Mouse (Mus musculus) heart, embryonic 10.5 days (tissue): ENCODE measurements at regions not wholly inside any gene's neighbourhood (a gene's known extent, or its start where the extent isn't known, plus 50 kb on each side); places are given as distances from the start of the nearest gene placed in this dataset.

Experiments used
- DNase-seq: peaks from one replicate; pipeline ENCODE4 v3.0.0-alpha.2; 2017; ENCODE audit warnings: low spot score
- H3K27ac ChIP-seq: fragments of 300-500 bp; sonication (generic); 2 replicates; pipeline ENCODE4 v1.5.1; 2016; ENCODE audit warnings: mild to moderate bottlenecking
- H3K27me3 ChIP-seq: fragments of 300-500 bp; sonication (generic); 2 replicates; pipeline ENCODE4 v1.6.1; 2016; ENCODE audit warnings: mild to moderate bottlenecking; ENCODE audit not compliant: poor library complexity, insufficient read depth, severe bottlenecking
- H3K36me3 ChIP-seq: fragments of 300-500 bp; sonication (generic); 2 replicates; pipeline ENCODE4 v1.6.1; 2016; ENCODE audit warnings: mild to moderate bottlenecking, moderate library complexity
- H3K4me1 ChIP-seq: fragments of 300-500 bp; sonication (generic); 2 replicates; pipeline ENCODE4 v1.6.1; 2016; ENCODE audit warnings: mild to moderate bottlenecking
- H3K4me3 ChIP-seq: fragments of 300-500 bp; sonication (generic); 2 replicates; pipeline ENCODE4 v1.5.1; 2016; ENCODE audit warnings: mild to moderate bottlenecking, moderate library complexity
- H3K9me3 ChIP-seq: fragments of 300-500 bp; sonication (generic); 2 replicates; pipeline ENCODE4 v1.6.1; 2016; ENCODE audit warnings: mild to moderate bottlenecking, moderate library complexity
- WGBS: fragments of 180-500 bp; shearing (Covaris S2); methylation state at CpG from one replicate; pipeline ENCODE4 v1.1.7; 2016; 5-methylcytosine and 5-hydroxymethylcytosine counted together

GRCm38 (mm10) chr8:91997892-91998189 is 196.0 kb upstream of the Irx3 start:
- H3K27ac ChIP-seq: no peak overlapping the region
- no peaks in the 10 kb centered on the region for H3K36me3 ChIP-seq
- H3K4me1 ChIP-seq: peaks cover 22% of the 10 kb centered on the region
- H3K4me3 ChIP-seq: no peak overlapping the region
- H3K9me3 ChIP-seq: no peaks in the 10 kb centered on the region
- no peak for DNase-seq
- peaks cover 56% of the 10 kb centered on the region for H3K27me3 ChIP-seq

DNA sequence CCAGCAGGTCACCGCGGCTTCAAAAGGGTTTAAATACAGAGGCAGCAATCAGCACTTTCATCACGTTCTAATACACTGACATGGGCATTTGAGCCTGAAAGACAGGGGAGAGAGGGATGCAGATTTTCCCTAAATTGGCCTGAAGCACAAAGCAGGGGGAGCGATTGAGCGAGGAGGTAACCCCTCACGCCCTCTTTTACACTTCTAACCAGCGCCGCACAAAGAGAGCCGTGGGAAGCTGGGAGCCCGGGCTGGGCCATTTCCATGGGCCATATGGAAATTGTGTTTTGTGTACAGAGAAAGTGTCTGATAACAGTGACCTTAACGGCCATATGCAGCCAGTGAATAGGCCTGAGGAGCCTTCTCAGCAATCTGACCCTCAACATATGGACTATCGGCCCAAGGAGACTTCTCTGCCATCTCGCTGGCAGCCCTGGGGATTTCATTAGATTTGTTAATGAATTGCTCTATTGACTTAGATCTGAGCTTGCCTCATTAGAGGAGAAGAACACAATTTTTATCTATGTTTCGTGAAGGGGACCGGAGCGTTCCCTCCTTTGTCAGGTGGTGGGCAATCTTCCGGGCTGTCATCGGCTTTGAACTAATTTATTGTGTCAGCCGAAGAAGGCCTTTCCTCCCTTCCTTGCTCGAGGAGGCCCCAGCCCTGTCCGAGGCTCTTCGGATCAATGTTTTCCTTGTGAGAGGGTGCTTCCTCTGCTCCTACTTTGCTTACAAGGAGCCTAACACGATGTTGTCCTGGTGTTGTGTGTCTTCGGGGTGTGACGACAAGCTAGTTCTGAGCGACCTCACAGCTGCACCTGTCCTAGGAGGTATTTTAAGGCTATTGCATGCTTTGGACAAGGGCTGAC is 195.4 kb upstream of the Irx3 start:
- H3K4me1 ChIP-seq: peaks cover 25% of the 10 kb centered on the region
- DNase-seq: no peak
- H3K27ac ChIP-seq: peak overlapping the region; percentile 63; the same call in 1 of the 2 replicates
- 35% methylated on average over 26 of the region's 26 CpGs for WGBS
- H3K27me3 ChIP-seq: peaks cover 62% of the 10 kb centered on the region
- no peaks in the 10 kb centered on the region for H3K36me3 ChIP-seq
- no peak overlapping the region for H3K4me3 ChIP-seq
- no peaks in the 10 kb centered on the region for H3K9me3 ChIP-seq

DNA sequence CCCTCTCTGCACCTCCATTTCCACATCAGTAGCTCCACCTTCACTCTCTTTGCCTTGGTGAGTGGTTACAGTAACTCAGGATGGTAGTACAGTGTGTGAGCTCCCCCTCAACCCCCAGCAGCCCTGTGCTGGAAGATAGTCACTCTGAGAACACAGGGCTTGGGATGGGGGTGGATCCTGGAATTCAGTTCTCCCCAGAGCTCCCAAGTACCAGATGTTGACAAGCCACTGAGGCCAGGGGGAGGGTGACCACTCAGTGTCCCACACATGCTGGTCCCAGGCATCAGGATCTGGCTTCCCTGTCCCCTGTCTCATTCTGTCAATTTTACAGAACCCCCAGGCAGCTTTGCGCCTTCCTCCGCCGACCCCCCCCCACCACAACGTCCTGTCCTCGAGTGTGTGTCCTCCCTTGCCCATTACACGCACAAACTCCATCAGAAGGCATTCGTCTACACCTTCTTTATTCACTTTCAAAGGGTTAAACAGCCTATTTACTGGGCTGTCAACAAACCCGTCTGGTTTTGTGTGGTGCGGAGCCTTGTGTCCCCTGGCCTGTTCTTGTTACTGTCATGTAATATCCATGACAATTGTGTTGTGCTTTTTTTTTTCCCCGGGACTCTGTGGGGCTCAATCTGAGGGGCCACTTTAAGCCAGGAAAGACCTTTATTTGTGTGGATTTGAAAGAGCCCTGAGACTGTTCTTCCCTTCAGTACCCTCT is 194.6 kb upstream of the Irx3 start:
- peaks cover 66% of the 10 kb centered on the region for H3K27me3 ChIP-seq
- peak overlapping the region; percentile 63 for H3K27ac ChIP-seq
- no peaks in the 10 kb centered on the region for H3K36me3 ChIP-seq
- H3K4me1 ChIP-seq: peaks cover 32% of the 10 kb centered on the region
- no peaks in the 10 kb centered on the region for H3K9me3 ChIP-seq
- DNase-seq: no peak
- H3K4me3 ChIP-seq: no peak overlapping the region
- 29% methylated on average over 10 of the region's 10 CpGs for WGBS

- Histone ChIP-seq H3K36me3 (no peaks in the 10 kb centered on the region), H3K9me3 (no peaks in the 10 kb centered on the region), H3K4me3 (no peak overlapping the region), H3K27ac (peak overlapping the region; percentile 10; the same call in 1 of the 2 replicates), H3K4me1 (peaks cover 41% of the 10 kb centered on the region), H3K27me3 (peaks cover 65% of the 10 kb centered on the region)
- no peak for DNase-seq
- WGBS: 70% methylated on average over 9 of the region's 9 CpGs
These were observed 193.7 kb upstream of the Irx3 start for GRCm38 (mm10) chr8:91995407-91996144.

DNA sequence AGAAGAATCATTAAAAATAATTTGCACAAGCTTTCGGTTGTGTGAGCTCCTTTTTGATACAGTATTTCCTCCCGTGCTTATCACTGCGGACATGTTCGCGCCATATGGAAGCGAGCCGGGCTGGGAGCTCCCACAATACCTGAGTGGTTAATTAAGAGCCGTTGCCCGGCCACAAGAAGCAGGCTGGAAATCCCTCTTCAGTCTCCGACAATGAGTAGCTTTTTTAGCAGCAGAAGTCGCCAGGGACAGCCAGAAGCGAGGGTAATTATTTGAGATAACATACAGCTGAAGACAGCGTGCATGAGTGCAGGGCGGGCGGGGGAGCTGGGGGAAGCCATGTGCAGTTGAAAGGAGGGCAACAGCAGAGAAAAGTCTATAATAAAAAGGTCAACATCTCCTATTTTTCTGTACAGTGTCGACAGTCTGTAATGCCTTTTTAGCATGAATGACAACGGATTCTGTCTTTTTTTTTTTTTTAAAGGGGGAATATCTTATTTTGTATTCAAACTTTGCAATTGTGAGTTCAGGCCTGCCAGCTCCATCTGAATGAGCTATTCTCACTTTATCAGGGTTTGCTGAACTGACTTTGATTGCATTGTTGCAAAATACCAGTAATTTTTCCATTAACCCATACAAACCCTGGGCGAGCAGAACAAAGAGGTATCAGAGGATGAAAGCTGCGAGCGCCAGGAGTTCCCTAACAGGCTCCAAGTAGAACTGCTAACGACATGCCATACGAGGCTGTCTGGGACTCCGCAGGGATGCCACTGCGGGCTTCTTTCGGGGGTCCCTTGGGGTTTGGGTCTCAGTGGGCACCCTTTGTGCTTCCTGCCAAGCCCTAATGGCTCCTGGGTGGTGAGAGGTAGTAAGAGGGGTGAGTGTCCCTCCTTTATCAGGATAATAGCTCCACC is 189.9 kb upstream of the Irx3 start:
- WGBS: 26% methylated on average over 25 of the region's 25 CpGs
- Histone ChIP-seq H3K36me3 (no peaks in the 10 kb centered on the region), H3K9me3 (peaks cover 1% of the 10 kb centered on the region; the same call in 1 of the 2 replicates), H3K4me1 (peaks cover 63% of the 10 kb centered on the region), H3K4me3 (peak overlapping the region; percentile 35; the same call in 1 of the 2 replicates), H3K27ac (peak overlapping the region; percentile 60), H3K27me3 (peaks cover 59% of the 10 kb centered on the region)
- DNase-seq: no peak

GRCm38 (mm10) chr8:91990952-91991351 is 189.1 kb upstream of the Irx3 start:
- Histone ChIP-seq H3K4me1 (peaks cover 55% of the 10 kb centered on the region), H3K27me3 (peaks cover 50% of the 10 kb centered on the region), H3K9me3 (peaks cover 3% of the 10 kb centered on the region; the same call in 1 of the 2 replicates), H3K4me3 (peak overlapping the region; percentile 35; the same call in 1 of the 2 replicates), H3K27ac (peak overlapping the region; percentile 60; the same call in 1 of the 2 replicates), H3K36me3 (no peaks in the 10 kb centered on the region)
- 67% methylated on average over 5 of the region's 5 CpGs for WGBS
- DNase-seq: no peak

DNA sequence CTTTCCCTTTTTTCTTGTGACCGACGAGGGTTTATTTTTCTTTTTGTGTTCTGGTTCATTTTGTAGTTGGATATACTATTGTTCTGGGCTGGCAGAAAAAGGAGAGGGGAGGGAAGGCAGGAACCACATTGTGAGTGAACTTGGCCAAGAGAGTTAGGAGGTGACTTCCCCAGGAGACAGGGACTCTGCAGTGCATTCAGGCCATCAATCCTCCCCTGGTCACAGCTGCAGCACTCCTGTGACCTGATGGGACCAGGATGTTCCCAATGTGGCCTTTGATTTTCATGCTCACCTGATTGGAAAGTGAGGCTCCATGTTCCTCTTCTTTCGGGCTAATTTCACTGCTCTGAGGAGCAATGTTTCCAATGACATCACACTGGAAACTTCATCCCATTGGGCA is 188.2 kb upstream of the Irx3 start:
- 58% methylated on average over 3 of the region's 3 CpGs for WGBS
- Histone ChIP-seq H3K4me1 (peaks cover 55% of the 10 kb centered on the region), H3K27ac (no peak overlapping the region; the same call in 1 of the 2 replicates)

GRCm38 (mm10) chr8:91988866-91989633 is 187.2 kb upstream of the Irx3 start:
- 26% methylated on average over 11 of the region's 11 CpGs for WGBS
- Histone ChIP-seq H3K9me3 (peaks cover 3% of the 10 kb centered on the region; the same call in 1 of the 2 replicates), H3K36me3 (no peaks in the 10 kb centered on the region), H3K4me3 (no peak overlapping the region), H3K27me3 (peaks cover 42% of the 10 kb centered on the region), H3K27ac (peak overlapping the region; percentile 50; the same call in 1 of the 2 replicates), H3K4me1 (peaks cover 55% of the 10 kb centered on the region)
- DNase-seq: no peak

More for the DNA sequence above, 188.2 kb upstream of the Irx3 start:
- Histone ChIP-seq H3K9me3 (peaks cover 3% of the 10 kb centered on the region; the same call in 1 of the 2 replicates), H3K4me3 (no peak overlapping the region), H3K36me3 (no peaks in the 10 kb centered on the region), H3K27me3 (peaks cover 41% of the 10 kb centered on the region)
- DNase-seq: no peak

DNA sequence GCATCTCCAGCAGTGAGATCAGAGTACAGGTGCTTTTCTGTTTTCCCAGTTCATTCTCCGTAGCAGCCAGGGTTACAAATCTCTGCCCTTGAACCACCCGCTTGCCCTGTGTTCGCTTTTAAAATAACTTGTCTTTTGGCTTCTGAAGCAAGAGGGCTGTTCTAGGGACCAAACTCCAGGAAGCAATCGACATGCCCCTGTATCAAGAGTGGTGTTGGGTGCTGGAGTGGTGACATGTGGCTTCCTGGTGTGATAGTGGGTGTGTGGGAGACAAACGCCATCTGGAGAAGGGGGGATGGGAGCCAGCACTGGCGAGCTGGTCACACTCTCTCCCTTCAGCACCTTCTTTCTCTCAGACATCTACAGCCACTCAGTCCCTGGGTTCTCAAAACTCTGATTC is 186.0 kb upstream of the Irx3 start:
- Histone ChIP-seq H3K27ac (peak overlapping the region; percentile 29; the same call in 1 of the 2 replicates), H3K27me3 (peaks cover 41% of the 10 kb centered on the region)
- 9% methylated on average over 6 of the region's 6 CpGs for WGBS

DNA sequence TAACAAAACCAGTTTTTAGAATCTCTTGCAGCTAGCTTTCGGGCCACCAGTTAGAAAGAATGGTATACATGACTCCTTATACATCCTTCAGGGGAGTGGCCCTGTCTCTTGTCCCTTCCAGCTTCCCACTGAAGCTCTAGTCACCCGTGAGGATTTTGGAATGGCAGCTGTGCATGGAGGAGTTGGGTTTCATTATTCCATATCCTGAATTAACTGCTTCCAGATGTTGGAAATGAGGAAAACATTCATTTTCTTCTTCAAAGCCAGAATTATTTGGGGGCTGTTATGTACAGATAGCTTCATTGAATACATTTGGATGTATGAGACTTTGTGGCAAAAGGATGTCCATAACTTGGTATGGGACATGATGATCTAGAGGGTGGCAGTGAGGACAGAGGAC is 181.3 kb upstream of the Irx3 start:
- DNase-seq: no peak
- no peaks in the 10 kb centered on the region for H3K36me3 ChIP-seq
- H3K4me1 ChIP-seq: peaks cover 10% of the 10 kb centered on the region
- H3K9me3 ChIP-seq: peaks cover 3% of the 10 kb centered on the region; the same call in 1 of the 2 replicates
- WGBS: 78% methylated on average over 2 of the region's 2 CpGs
- H3K27ac ChIP-seq: no peak overlapping the region
- H3K4me3 ChIP-seq: no peak overlapping the region
- H3K27me3 ChIP-seq: peaks cover 23% of the 10 kb centered on the region

More for the DNA sequence above, 186.0 kb upstream of the Irx3 start:
- DNase-seq: peak; percentile 95
- Histone ChIP-seq H3K36me3 (no peaks in the 10 kb centered on the region), H3K4me3 (no peak overlapping the region), H3K4me1 (peaks cover 52% of the 10 kb centered on the region), H3K9me3 (peaks cover 3% of the 10 kb centered on the region; the same call in 1 of the 2 replicates)

DNA sequence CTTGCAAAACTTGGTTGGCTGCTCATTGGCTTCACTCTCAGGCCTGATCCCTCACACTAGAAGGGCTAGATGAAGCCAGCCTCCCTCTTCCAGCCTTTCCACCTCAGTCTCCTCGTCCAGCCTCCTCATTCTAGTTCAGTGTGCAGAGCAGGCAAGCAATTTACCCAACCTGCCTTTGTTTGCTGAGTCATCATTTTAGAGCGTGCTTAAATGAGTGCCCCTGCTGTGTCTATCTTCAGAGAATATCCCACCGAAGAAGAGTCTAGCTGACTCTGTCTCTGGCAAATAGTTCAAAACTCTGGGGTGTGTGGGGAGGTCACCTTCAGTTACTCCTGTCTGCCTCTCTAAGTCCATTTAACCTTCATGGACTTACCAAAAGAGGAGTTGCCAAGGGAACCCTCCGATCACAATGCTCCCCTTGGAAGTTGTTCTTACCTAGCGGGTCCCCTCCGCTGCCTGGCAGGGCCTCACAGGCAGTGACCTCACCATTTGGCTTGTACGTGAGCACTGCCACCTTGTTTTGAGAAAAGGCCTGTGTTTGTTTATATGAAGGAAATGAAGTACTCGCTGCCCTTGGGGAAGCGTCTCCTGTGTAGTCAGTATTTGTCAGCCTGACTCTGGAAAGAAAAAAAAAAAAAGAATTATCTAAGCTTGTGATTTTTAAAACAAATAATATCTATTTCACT is 175.2 kb upstream of the Irx3 start:
- no peak for DNase-seq
- no peak overlapping the region for H3K27ac ChIP-seq

More for the DNA sequence above, 175.2 kb upstream of the Irx3 start:
- Histone ChIP-seq H3K9me3 (no peaks in the 10 kb centered on the region), H3K27me3 (peaks cover 59% of the 10 kb centered on the region), H3K4me1 (0 out of 2 replicates have a peak, but pooled peaks cover 6% of the 10 kb centered on the region), H3K4me3 (no peak overlapping the region), H3K36me3 (no peaks in the 10 kb centered on the region)
- WGBS: 63% methylated on average over 9 of the region's 9 CpGs
